ENCODE assay signal across 8 mouse cellular contexts in the genomic region with DNA sequence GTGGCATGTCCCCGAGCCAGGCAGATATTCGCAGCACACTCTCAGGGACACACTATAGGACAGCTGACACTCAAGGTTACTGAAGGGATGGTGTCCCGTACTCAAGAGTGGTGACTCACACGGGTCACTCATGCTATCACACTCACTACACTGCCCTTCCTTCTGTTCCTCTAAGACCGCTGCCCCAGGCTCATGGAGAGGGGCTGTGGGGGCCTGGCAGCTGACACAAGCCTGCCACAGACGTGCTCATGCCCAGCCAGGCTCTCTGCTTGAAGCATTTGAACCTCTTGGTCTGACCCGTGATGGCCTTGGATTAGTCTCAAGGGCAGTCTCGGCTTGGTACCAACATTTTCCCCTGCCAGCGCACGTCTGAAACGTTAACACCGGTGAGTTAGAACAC. TPM values are rescaled to one million over a fixed set of nuclear protein-coding genes. Genes with fewer than 3 reads are reported as not detected.
DNase-seq lines count a peak whose midpoint lies in the region; ATAC-seq and TF ChIP-seq lines count a peak whose summit lies in the region.

No protein-coding gene starts in this region.

- H3K9me3 ChIP-seq in neural tube, embryonic 13.5 days, result no peaks in the 10 kb centered on the region
- no peaks in the 10 kb centered on the region for H3K9me3 ChIP-seq in neural tube, embryonic 15.5 days (replicated peaks)
- no peaks in the 10 kb centered on the region for H3K9me3 ChIP-seq in kidney, embryonic 16.5 days (ENCODE audit: low read length)

- no peaks in the 10 kb centered on the region for H3K27me3 ChIP-seq in neural tube, embryonic 13.5 days
- no peaks in the 10 kb centered on the region for H3K27me3 ChIP-seq in neural tube, embryonic 15.5 days (replicated peaks)
- no peaks in the 10 kb centered on the region for H3K27me3 ChIP-seq in kidney, embryonic 16.5 days (ENCODE audit: insufficient read depth, low read length)

- intact Hi-C loops in left cerebral cortex, adult 2 months (cut with DNase I), result no loop called here

- 68% methylated on average over 12 of the region's 12 CpGs for WGBS in neural tube, embryonic 13.5 days
- WGBS in neural tube, embryonic 15.5 days, result 69% methylated on average over 12 of the region's 12 CpGs
- 62% methylated on average over 12 of the region's 12 CpGs for WGBS in kidney, embryonic 16.5 days

- 0 out of 2 replicates have a peak overlapping the region, but pooled peaks have one; percentile 17 for H3K9ac ChIP-seq in neural tube, embryonic 13.5 days
- H3K9ac ChIP-seq in neural tube, embryonic 15.5 days (replicated peaks), result no peak overlapping the region
- H3K9ac ChIP-seq in kidney, embryonic 16.5 days (replicated peaks; ENCODE audit: low read length), result 0 out of 2 replicates have a peak overlapping the region, but pooled peaks have one; percentile 7

- TF ChIP-seq CTCF in left cerebral cortex, adult 2 months (IDR thresholded peaks at IDR 0.05), result no peak

- H3K4me1 ChIP-seq in neural tube, embryonic 13.5 days (replicated peaks), result peaks cover 75% of the 10 kb centered on the region
- peaks cover 60% of the 10 kb centered on the region for H3K4me1 ChIP-seq in neural tube, embryonic 15.5 days
- peaks cover 89% of the 10 kb centered on the region for H3K4me1 ChIP-seq in kidney, embryonic 16.5 days (ENCODE audit: insufficient read depth, low read length)

- H3K4me3 ChIP-seq in neural tube, embryonic 13.5 days, result no peak overlapping the region
- H3K4me3 ChIP-seq in neural tube, embryonic 15.5 days (replicated peaks), result no peak overlapping the region
- H3K4me3 ChIP-seq in kidney, embryonic 16.5 days (ENCODE audit: low read length), result no peak overlapping the region
- H3K4me3 ChIP-seq in left cerebral cortex, adult 2 months, result no peak overlapping the region

- DNase-seq in CD4-positive, CD25-positive, alpha-beta regulatory T cell, adult 2 months (ENCODE audit: low read depth, low spot score), result peak; percentile 21
- DNase-seq in testis, postnatal 10 days (ENCODE audit: low spot score), result peak; percentile 49
- no peak for DNase-seq in layer of hippocampus, postnatal 10 days (ENCODE audit: low spot score in 2 of 2)
- DNase-seq in left cerebral cortex, adult 2 months (ENCODE audit: extremely low spot score in 1 of 2, low spot score in 2 of 2), result no peak

- ATAC-seq in CD4-positive, CD25-positive, alpha-beta regulatory T cell, adult 4 months, result no peak
- no peak for ATAC-seq in neural tube, embryonic 13.5 days (ENCODE audit: low read depth)
- no peak for ATAC-seq in neural tube, embryonic 15.5 days (ENCODE audit: low FRiP score)
- ATAC-seq in kidney, embryonic 16.5 days (ENCODE audit: low FRiP score, low TSS enrichment), result no peak

- no peak overlapping the region for H3K4me2 ChIP-seq in neural tube, embryonic 13.5 days
- H3K4me2 ChIP-seq in neural tube, embryonic 15.5 days, result no peak overlapping the region
- H3K4me2 ChIP-seq in kidney, embryonic 16.5 days (replicated peaks; ENCODE audit: low read depth, low read length), result no peak overlapping the region

- H3K36me3 ChIP-seq in neural tube, embryonic 13.5 days, result no peaks in the 10 kb centered on the region
- H3K36me3 ChIP-seq in neural tube, embryonic 15.5 days, result no peaks in the 10 kb centered on the region
- no peaks in the 10 kb centered on the region for H3K36me3 ChIP-seq in kidney, embryonic 16.5 days (ENCODE audit: insufficient read depth, low read length)

- no peak overlapping the region for H3K27ac ChIP-seq in neural tube, embryonic 13.5 days (replicated peaks)
- no peak overlapping the region for H3K27ac ChIP-seq in neural tube, embryonic 15.5 days (replicated peaks)
- peak overlapping the region; percentile 66; the same call in 1 of the 2 replicates for H3K27ac ChIP-seq in kidney, embryonic 16.5 days (ENCODE audit: low read length)
- no peak overlapping the region for H3K27ac ChIP-seq in left cerebral cortex, adult 2 months

RNA-seq across cellular contexts. Expression of a gene that starts 10.7 kb away (rescaled TPM):
- 100 to 1,000 TPM; 117 to 125 TPM for polyA plus RNA-seq in CD4-positive, CD25-positive, alpha-beta regulatory T cell, adult 4 months (2017; shearing (Covaris generic))
- 12.2 and 14.3 TPM in 2 replicates for polyA plus RNA-seq in neural tube, embryonic 13.5 days (2015; fragmentation: Nextera tagmentation; extraction: Ambion mirVana)
- 9.8 and 11.4 TPM in 2 replicates for polyA plus RNA-seq in neural tube, embryonic 15.5 days (2015; fragmentation: Nextera tagmentation; extraction: Ambion mirVana)
- polyA plus RNA-seq in kidney, embryonic 16.5 days (2015; fragmentation: Nextera tagmentation; extraction: Ambion mirVana), result 26.6 and 31.1 TPM in 2 replicates
- 10 to 100 TPM; 21.2 to 25.6 TPM for total RNA-seq in layer of hippocampus, postnatal 10 days (2021)
- total RNA-seq in left cerebral cortex, adult 2 months (2021), result 10 to 100 TPM in 1 of 2 experiments, 1 to 10 TPM in 1; 8.8 to 11.1 TPM

Comparison
In these comparisons a context has a peak if more than half of its experiments do, and no peak if none do; other contexts are left out.
1. DNase-seq: peak in CD4-positive, CD25-positive, alpha-beta regulatory T cell, adult 2 months (single experiment) and testis, postnatal 10 days (single experiment); none in layer of hippocampus, postnatal 10 days (0 of 2) and left cerebral cortex, adult 2 months (0 of 2).